26 mouse cellular contexts compared by ENCODE assay signal in genomic region chr3:130582903-130583664, GRCm38 (mm10). TPM values are rescaled to one million over a fixed set of nuclear protein-coding genes. Genes with fewer than 3 reads are reported as not detected.
DNase-seq lines count a peak whose midpoint lies in the region; ATAC-seq and TF ChIP-seq lines count a peak whose summit lies in the region.
"Had no signal": no experiment of that assay in that cellular context is flagged by ENCODE, and none has a peak within 500 bp of the region (broad histone marks: within the 10 kb centered on the region; RNA-seq: fewer than 3 reads in every experiment).

No protein-coding gene starts in this region.

- H3K27me3 ChIP-seq in hindbrain, postnatal 0 days (ENCODE audit: insufficient read depth, low read length): no peaks in the 10 kb centered on the region
- no peaks in the 10 kb centered on the region for H3K27me3 ChIP-seq in hindbrain, embryonic 10.5 days (ENCODE audit: insufficient read depth, poor library complexity, severe bottlenecking)
- no peaks in the 10 kb centered on the region for H3K27me3 ChIP-seq in embryonic facial prominence, embryonic 12.5 days
- H3K27me3 ChIP-seq: heart, embryonic 12.5 days; hindbrain, embryonic 13.5 days; Patski had no signal

- H3K9ac ChIP-seq in hindbrain, postnatal 0 days (replicated peaks; ENCODE audit: low read length): no peak overlapping the region
- no peak overlapping the region for H3K9ac ChIP-seq in embryonic facial prominence, embryonic 12.5 days
- H3K9ac ChIP-seq: embryonic facial prominence, embryonic 15.5 days; heart, embryonic 12.5 days; hindbrain, embryonic 13.5 days had no signal

- H3K36me3 ChIP-seq in hindbrain, postnatal 0 days (ENCODE audit: insufficient read depth, low read length): no peaks in the 10 kb centered on the region
- H3K36me3 ChIP-seq in hindbrain, embryonic 10.5 days: no peaks in the 10 kb centered on the region
- H3K36me3 ChIP-seq in embryonic facial prominence, embryonic 12.5 days: no peaks in the 10 kb centered on the region
- H3K36me3 ChIP-seq: embryonic facial prominence, embryonic 15.5 days; forebrain, embryonic 10.5 days; heart, embryonic 12.5 days; hindbrain, embryonic 13.5 days had no signal

- no peak for TF ChIP-seq CTCF in hindbrain, postnatal 0 days (IDR thresholded peaks at IDR 0.05; ENCODE audit: low read depth)

- intact Hi-C loops in left cerebral cortex, postnatal 4 days (cut with DNase I): no loop called here
- intact Hi-C loops in left cerebral cortex, postnatal 25 days (cut with DNase I): no loop called here

- H3K4me2 ChIP-seq in hindbrain, postnatal 0 days (ENCODE audit: low read depth, low read length): no peak overlapping the region
- H3K4me2 ChIP-seq in embryonic facial prominence, embryonic 12.5 days (replicated peaks): no peak overlapping the region
- H3K4me2 ChIP-seq: embryonic facial prominence, embryonic 15.5 days; heart, embryonic 12.5 days; hindbrain, embryonic 13.5 days had no signal

- no peak overlapping the region for H3K4me3 ChIP-seq in hindbrain, postnatal 0 days (ENCODE audit: low read length)
- H3K4me3 ChIP-seq in hindbrain, embryonic 10.5 days: no peak overlapping the region
- no peak overlapping the region for H3K4me3 ChIP-seq in embryonic facial prominence, embryonic 12.5 days
- H3K4me3 ChIP-seq: embryonic facial prominence, embryonic 15.5 days; erythroblast, embryonic 14.5 days; forebrain, embryonic 10.5 days; gastrocnemius, adult 2 months; heart, embryonic 12.5 days; hindbrain, embryonic 13.5 days had no signal

- H3K9me3 ChIP-seq in hindbrain, postnatal 0 days (ENCODE audit: low read length): no peaks in the 10 kb centered on the region
- no peaks in the 10 kb centered on the region for H3K9me3 ChIP-seq in hindbrain, embryonic 10.5 days
- no peaks in the 10 kb centered on the region for H3K9me3 ChIP-seq in embryonic facial prominence, embryonic 12.5 days
- H3K9me3 ChIP-seq: embryonic facial prominence, embryonic 15.5 days; forebrain, embryonic 10.5 days; heart, embryonic 12.5 days; hindbrain, embryonic 13.5 days had no signal

- no peaks in the 10 kb centered on the region for H3K4me1 ChIP-seq in hindbrain, postnatal 0 days (ENCODE audit: insufficient read depth, low read length)
- 0 out of 2 replicates have a peak, but pooled peaks cover 3% of the 10 kb centered on the region for H3K4me1 ChIP-seq in hindbrain, embryonic 10.5 days (replicated peaks)
- peaks cover 13% of the 10 kb centered on the region; the same call in 1 of the 2 replicates for H3K4me1 ChIP-seq in embryonic facial prominence, embryonic 12.5 days

- peak; percentile 23 to 30 for DNase-seq in cerebellum, postnatal 14 days
- no peak for DNase-seq in cerebellum, adult 18-20 months
- DNase-seq in hindbrain, postnatal 0 days (ENCODE audit: low spot score): peak; percentile 41
- DNase-seq in hindbrain, embryonic 10.5 days (ENCODE audit: low spot score): no peak
- DNase-seq in left cerebral cortex, postnatal 4 days: peak; percentile 50
- DNase-seq in left cerebral cortex, postnatal 25 days (ENCODE audit: low spot score in 2 of 2): no peak
- DNase-seq in urinary bladder, postnatal 25 days (ENCODE audit: low spot score): no peak
- DNase-seq: adrenal gland, postnatal 14 days; cerebellum, adult 11-12 months; cerebellum, postnatal 25 days; gastrocnemius, adult 2 months; gastrocnemius, postnatal 25 days; heart, postnatal 36 days had no signal

- peak; percentile 66 for ATAC-seq in hindbrain, postnatal 0 days
- ATAC-seq in embryonic facial prominence, embryonic 12.5 days (ENCODE audit: insufficient number of reproducible peaks, insufficient read depth, low FRiP score, low TSS enrichment): 0 out of 2 replicates have a peak, but pooled peaks have one; percentile 52
- ATAC-seq: activated CD4-positive, CD25-positive, alpha-beta regulatory T cell, adult 4 months; forebrain, embryonic 14.5 days; Patski had no signal

- WGBS in hindbrain, postnatal 0 days: 74% methylated on average over 13 of the region's 13 CpGs
- WGBS in hindbrain, embryonic 10.5 days: 88% methylated on average over 13 of the region's 13 CpGs
- 77% methylated on average over 13 of the region's 13 CpGs for WGBS in embryonic facial prominence, embryonic 12.5 days

- H3K27ac ChIP-seq in hindbrain, postnatal 0 days: no peak overlapping the region
- no peak overlapping the region for H3K27ac ChIP-seq in hindbrain, embryonic 10.5 days
- no peak overlapping the region for H3K27ac ChIP-seq in embryonic facial prominence, embryonic 12.5 days
- H3K27ac ChIP-seq: embryonic facial prominence, embryonic 15.5 days; forebrain, embryonic 10.5 days; gastrocnemius, adult 2 months; hindbrain, embryonic 13.5 days had no signal

RNA-seq across cellular contexts. Expression of gene Etnppl, which starts 34.2 kb away (rescaled TPM):
- not detected in 2 replicates for total RNA-seq in hindbrain, postnatal 0 days (2014; rRNA removed)
- 0.08 and 0.13 TPM in 2 replicates for polyA plus RNA-seq in hindbrain, postnatal 0 days (2015; fragmentation: Nextera tagmentation; extraction: Ambion mirVana)
- polyA plus RNA-seq in hindbrain, embryonic 10.5 days (2016; fragmentation: Nextera tagmentation; extraction: Ambion mirVana): 0.05 TPM in 1 of 2 replicates, not detected in the other
- total RNA-seq in left cerebral cortex, postnatal 4 days (2021): not detected
- 1 to 10 TPM; 6.7 to 9.3 TPM for total RNA-seq in left cerebral cortex, postnatal 25 days (2021)
- 0.09 TPM in 1 of 2 replicates, not detected in the other for polyA plus RNA-seq in embryonic facial prominence, embryonic 12.5 days (2016; fragmentation: Nextera tagmentation; extraction: Ambion mirVana)
- total RNA-seq: gastrocnemius, adult 2 months; gastrocnemius, postnatal 25 days; granulocyte monocyte progenitor cell, adult 5-6 weeks; heart, adult 8-10 months; heart, postnatal 36 days had no signal
- polyA plus RNA-seq: erythroblast, embryonic 14.5 days; forebrain, embryonic 10.5 days; forebrain, embryonic 14.5 days; heart, embryonic 12.5 days; heart, embryonic 16.5 days; hindbrain, embryonic 13.5 days; intestine, embryonic 14.5 days had no signal

Comparison
In these comparisons a context has a peak if more than half of its experiments do, and no peak if none do; other contexts are left out.
1. DNase-seq: peak in cerebellum, postnatal 14 days (2 of 2), hindbrain, postnatal 0 days (single experiment) and left cerebral cortex, postnatal 4 days (single experiment); none in cerebellum, adult 18-20 months (0 of 2), hindbrain, embryonic 10.5 days (single experiment), left cerebral cortex, postnatal 25 days (0 of 2) and urinary bladder, postnatal 25 days (single experiment).